Mouse (Mus musculus) liver, embryonic 12.5 days (tissue): ENCODE measurements around the gene Desi1. TPM values are rescaled to one million over a fixed set of nuclear protein-coding genes. Genes with fewer than 3 reads are reported as not detected.

Experiments
- ATAC-seq: fragments of 200-750 bp; cut with Nextera tagmentation; 2 replicates; pipeline ENCODE4 v1.8.0; 2017; ENCODE audit warnings: moderate number of reproducible peaks, mild to moderate bottlenecking, moderate library complexity
- H3K27ac ChIP-seq: fragments of 300-500 bp; sonication (generic); 2 replicates; pipeline ENCODE4 v1.5.1; 2016; ENCODE audit warnings: mild to moderate bottlenecking
- H3K27me3 ChIP-seq: fragments of 300-500 bp; sonication (generic); replicated peaks from 2 replicates; pipeline ENCODE4 v1.6.1; 2016; ENCODE audit warnings: mild to moderate bottlenecking, moderate library complexity
- H3K36me3 ChIP-seq: fragments of 300-500 bp; sonication (generic); 2 replicates; pipeline ENCODE4 v1.6.1; 2016; ENCODE audit warnings: mild to moderate bottlenecking, moderate library complexity
- H3K4me1 ChIP-seq: fragments of 300-500 bp; sonication (generic); 2 replicates; pipeline ENCODE4 v1.6.1; 2016
- H3K4me2 ChIP-seq: fragments of 300-500 bp; sonication (generic); 2 replicates; pipeline ENCODE4 v1.6.1; 2016; ENCODE audit warnings: mild to moderate bottlenecking, moderate library complexity
- H3K4me3 ChIP-seq: fragments of 300-500 bp; sonication (generic); 2 replicates; pipeline ENCODE4 v1.5.1; 2016; ENCODE audit warnings: mild to moderate bottlenecking, moderate library complexity
- H3K9ac ChIP-seq: fragments of 300-500 bp; sonication (generic); 2 replicates; pipeline ENCODE4 v1.6.1; 2016; ENCODE audit warnings: mild to moderate bottlenecking, moderate library complexity
- H3K9me3 ChIP-seq: fragments of 300-500 bp; sonication (generic); replicated peaks from 2 replicates; pipeline ENCODE4 v1.6.1; 2016; ENCODE audit warnings: mild to moderate bottlenecking, moderate library complexity
- WGBS: fragments of 180-500 bp; shearing (Covaris S2); methylation state at CpG from one replicate; pipeline ENCODE4 v1.1.7; 2016; ENCODE audit not compliant: insufficient replicate concordance; 5-methylcytosine and 5-hydroxymethylcytosine counted together
- polyA plus RNA-seq: library from polyadenylated mRNA; unstranded; fragments of >200 nt; fragmentation: Nextera tagmentation; extraction: Ambion mirVana; gene quantifications from 2 replicates; pipeline ENCODE4 v1.2.1, GENCODE M21; 2016

The Desi1 gene
- polyA plus RNA-seq, 1 experiment from 2014 or later = 21.8 TPM

GRCm38 (mm10) chr15:82016830-82017229 is 16.8 kb downstream of the Desi1 start:
- H3K4me1 ChIP-seq = peaks cover 52% of the 10 kb centered on the region
- no peaks in the 10 kb centered on the region for H3K27me3 ChIP-seq
- no peak for ATAC-seq
- H3K4me3 ChIP-seq = peak overlapping the region; percentile 89
- H3K9ac ChIP-seq = peak overlapping the region; percentile 83
- 8% methylated on average over 6 of the region's 6 CpGs for WGBS
- H3K27ac ChIP-seq = peak overlapping the region; percentile 88
- H3K9me3 ChIP-seq = no peaks in the 10 kb centered on the region
- peaks cover 40% of the 10 kb centered on the region for H3K36me3 ChIP-seq
- H3K4me2 ChIP-seq = peak overlapping the region; percentile 93

- under 1% methylated on average over 53 of the region's 53 CpGs for WGBS
- no peaks in the 10 kb centered on the region for H3K9me3 ChIP-seq
These were observed 17.4 kb downstream of the Desi1 start for GRCm38 (mm10) chr15:82016101-82016808.

GRCm38 (mm10) chr15:82015392-82016100 is 18.1 kb downstream of the Desi1 start:
- H3K27ac ChIP-seq = peak overlapping the region; percentile 85
- peaks cover 30% of the 10 kb centered on the region for H3K36me3 ChIP-seq
- peak overlapping the region; percentile 89 for H3K4me3 ChIP-seq
- peaks cover 52% of the 10 kb centered on the region for H3K4me1 ChIP-seq
- no peaks in the 10 kb centered on the region for H3K27me3 ChIP-seq
- ATAC-seq = no peak; the same call in 1 of the 2 replicates
- peak overlapping the region; percentile 93 for H3K4me2 ChIP-seq
- peak overlapping the region; percentile 94 for H3K9ac ChIP-seq
- H3K9me3 ChIP-seq = no peaks in the 10 kb centered on the region
- under 1% methylated on average over 39 of the region's 39 CpGs for WGBS

More at GRCm38 (mm10) chr15:82016101-82016808, 17.4 kb downstream of the Desi1 start:
- H3K4me3 ChIP-seq = peak overlapping the region; percentile 89
- H3K4me2 ChIP-seq = peak overlapping the region; percentile 93
- ATAC-seq = peak; percentile 96
- H3K4me1 ChIP-seq = peaks cover 52% of the 10 kb centered on the region
- H3K27me3 ChIP-seq = no peaks in the 10 kb centered on the region
- H3K36me3 ChIP-seq = peaks cover 34% of the 10 kb centered on the region
- H3K27ac ChIP-seq = peak overlapping the region; percentile 88
- peak overlapping the region; percentile 94 for H3K9ac ChIP-seq

GRCm38 (mm10) chr15:82014745-82015391 is 18.8 kb downstream of the Desi1 start:
- H3K4me2 ChIP-seq = peak overlapping the region; percentile 93
- peak overlapping the region; percentile 94 for H3K9ac ChIP-seq
- H3K27ac ChIP-seq = peak overlapping the region; percentile 85; the same call in 1 of the 2 replicates
- WGBS = 18% methylated on average over 9 of the region's 9 CpGs
- no peaks in the 10 kb centered on the region for H3K9me3 ChIP-seq
- H3K4me1 ChIP-seq = peaks cover 52% of the 10 kb centered on the region
- ATAC-seq = no peak
- H3K36me3 ChIP-seq = peaks cover 24% of the 10 kb centered on the region
- H3K4me3 ChIP-seq = peak overlapping the region; percentile 89
- no peaks in the 10 kb centered on the region for H3K27me3 ChIP-seq

- Histone ChIP-seq H3K27me3 (no peaks in the 10 kb centered on the region), H3K9ac (no peak overlapping the region), H3K27ac (no peak overlapping the region), H3K4me2 (no peak overlapping the region), H3K4me3 (no peak overlapping the region), H3K36me3 (peaks cover 13% of the 10 kb centered on the region), H3K4me1 (peaks cover 41% of the 10 kb centered on the region), H3K9me3 (no peaks in the 10 kb centered on the region)
- ATAC-seq = no peak
- 82% methylated on average over 6 of the region's 6 CpGs for WGBS
These were observed 21.7 kb downstream of the Desi1 start for GRCm38 (mm10) chr15:82011947-82012346.

- H3K4me1 ChIP-seq = peaks cover 24% of the 10 kb centered on the region
- peak; percentile 49; the same call in 1 of the 2 replicates for ATAC-seq
- no peak overlapping the region for H3K4me3 ChIP-seq
- H3K27ac ChIP-seq = no peak overlapping the region
- H3K36me3 ChIP-seq = peaks cover 49% of the 10 kb centered on the region
- H3K27me3 ChIP-seq = no peaks in the 10 kb centered on the region
- H3K4me2 ChIP-seq = no peak overlapping the region
- H3K9ac ChIP-seq = no peak overlapping the region
- no peaks in the 10 kb centered on the region for H3K9me3 ChIP-seq
- 70% methylated on average over 8 of the region's 8 CpGs for WGBS
These were observed 29.4 kb downstream of the Desi1 start for GRCm38 (mm10) chr15:82004257-82004656.

GRCm38 (mm10) chr15:81993992-81994391 is 39.7 kb downstream of the Desi1 start:
- Histone ChIP-seq H3K9me3 (no peaks in the 10 kb centered on the region), H3K4me1 (peaks cover 42% of the 10 kb centered on the region), H3K4me3 (no peak overlapping the region), H3K27ac (no peak overlapping the region), H3K36me3 (peaks cover 60% of the 10 kb centered on the region), H3K4me2 (no peak overlapping the region), H3K27me3 (no peaks in the 10 kb centered on the region), H3K9ac (no peak overlapping the region)
- ATAC-seq = no peak
- 82% methylated on average over 6 of the region's 6 CpGs for WGBS

GRCm38 (mm10) chr15:81990549-81990948 is 43.1 kb downstream of the Desi1 start:
- peaks cover 38% of the 10 kb centered on the region for H3K4me1 ChIP-seq
- peak overlapping the region; percentile 76 for H3K27ac ChIP-seq
- no peaks in the 10 kb centered on the region for H3K9me3 ChIP-seq
- H3K9ac ChIP-seq = peak overlapping the region; percentile 56
- 14% methylated on average over 7 of the region's 7 CpGs for WGBS
- H3K27me3 ChIP-seq = no peaks in the 10 kb centered on the region
- peak; percentile 98 for ATAC-seq
- H3K4me2 ChIP-seq = peak overlapping the region; percentile 62
- H3K36me3 ChIP-seq = peaks cover 25% of the 10 kb centered on the region
- H3K4me3 ChIP-seq = peak overlapping the region; percentile 13; the same call in 1 of the 2 replicates

- H3K9ac ChIP-seq = peak overlapping the region; percentile 56; the same call in 1 of the 2 replicates
- ATAC-seq = peak; percentile 30; the same call in 1 of the 2 replicates
- no peaks in the 10 kb centered on the region for H3K9me3 ChIP-seq
- 48% methylated on average over 11 of the region's 11 CpGs for WGBS
- peak overlapping the region; percentile 76; the same call in 1 of the 2 replicates for H3K27ac ChIP-seq
- no peaks in the 10 kb centered on the region for H3K27me3 ChIP-seq
- peak overlapping the region; percentile 62 for H3K4me2 ChIP-seq
- peaks cover 43% of the 10 kb centered on the region for H3K4me1 ChIP-seq
- peaks cover 16% of the 10 kb centered on the region for H3K36me3 ChIP-seq
- H3K4me3 ChIP-seq = no peak overlapping the region
These were observed 44.1 kb downstream of the Desi1 start for GRCm38 (mm10) chr15:81989371-81990062.

GRCm38 (mm10) chr15:81987646-81988045 is 46.0 kb downstream of the Desi1 start, which contains the start of gene Xrcc6:
Xrcc6 (plus strand) TSS chr15:81987835.
- H3K9ac ChIP-seq = no peak within 1 kb of the TSS
- no peak within 1 kb of the TSS for H3K4me2 ChIP-seq
- H3K36me3 ChIP-seq = no peaks in the 10 kb centered on the region
- 69% methylated on average over 3 of the region's 3 CpGs for WGBS
- no peaks in the 10 kb centered on the region for H3K27me3 ChIP-seq
- H3K4me1 ChIP-seq = peaks cover 37% of the 10 kb centered on the region
- no peak within 1 kb of the TSS for H3K4me3 ChIP-seq
- H3K27ac ChIP-seq = no peak within 1 kb of the TSS
- no peaks in the 10 kb centered on the region for H3K9me3 ChIP-seq
- ATAC-seq = no peak
